Mouse (Mus musculus) right cerebral cortex, adult 18-20 months (tissue): Measurements from ENCODE around the gene Tead4.
"Not testable (repeated sequence)": the region's sequence is repeated elsewhere in the genome, so short reads cannot be mapped to it uniquely, and the experiment has no call there.

Experiments used
- DNase-seq: peaks from one replicate; pipeline ENCODE4 v3.0.0; 2022; ENCODE audit warnings: mixed read lengths

Tead4 gene

GRCm38 (mm10) chr6:128300134-128301001 is at the start of gene Tead4:
Gene Tead4, minus strand, starts transcription at chr6:128300823.
- DNase-seq, result peak; percentile 27

DNA sequence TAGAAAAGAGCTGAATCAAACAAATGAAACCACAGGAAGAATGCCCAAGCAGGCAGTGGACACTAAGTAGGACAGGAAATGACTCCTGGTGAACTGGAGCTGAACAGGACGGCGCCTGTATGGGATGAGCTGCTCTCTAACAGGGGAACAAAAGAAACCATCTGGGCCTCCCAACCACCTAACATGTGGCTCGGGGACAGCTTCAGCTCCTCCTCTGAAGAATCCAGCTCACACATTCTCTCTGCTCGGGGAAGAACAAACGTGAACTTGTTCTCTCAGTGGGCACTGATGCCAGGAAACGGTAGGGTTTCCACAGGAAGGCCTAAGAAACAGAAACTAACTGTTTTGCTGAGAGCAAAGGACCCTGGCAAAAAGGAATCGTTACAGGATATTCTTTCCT is 49.1 kb upstream of the Tead4 start:
- DNase-seq, result no peak

DNA sequence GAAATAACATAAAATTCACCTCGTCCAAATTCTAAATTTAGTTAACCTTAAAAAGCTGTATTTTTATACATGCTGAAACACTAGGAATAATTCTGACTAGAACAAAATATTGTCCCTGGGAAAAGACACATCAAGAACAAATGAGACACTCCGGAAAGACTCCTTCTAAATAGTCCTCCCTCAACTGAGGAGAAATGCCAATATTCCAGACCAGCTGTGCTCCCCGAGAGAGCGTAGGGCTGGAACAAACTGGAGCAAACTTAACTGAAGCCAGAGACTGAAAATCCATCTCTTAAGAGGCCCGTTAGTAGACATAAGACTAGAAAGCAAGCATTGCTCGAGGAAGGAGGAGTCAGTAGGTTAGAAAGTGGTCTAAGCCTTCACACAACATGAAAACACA is 46.2 kb upstream of the Tead4 start:
- DNase-seq, result no peak

- DNase-seq, result no peak
Measured at GRCm38 (mm10) chr6:128345623-128346022, 45.0 kb upstream of the Tead4 start.

GRCm38 (mm10) chr6:128341956-128342723 is 41.5 kb upstream of the Tead4 start:
- no peak for DNase-seq

DNA sequence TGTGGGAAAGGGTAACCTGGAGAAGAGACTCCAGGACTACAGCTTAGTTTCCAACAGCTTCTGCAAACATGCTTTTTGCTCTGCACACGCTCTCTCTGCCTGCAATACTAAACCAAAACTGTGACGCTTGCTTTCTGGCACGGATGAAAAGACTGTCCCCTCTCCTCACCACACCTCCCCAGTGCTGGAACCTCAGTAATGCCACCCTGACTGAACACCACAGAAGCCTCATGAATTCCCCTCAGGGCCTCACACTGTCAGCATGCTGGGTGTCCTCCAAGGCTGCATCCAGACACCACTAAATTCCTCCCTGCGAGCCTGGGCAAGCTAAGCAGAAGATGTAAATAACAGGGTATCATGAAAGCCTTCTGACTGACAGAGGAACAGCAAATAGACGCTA is 38.3 kb upstream of the Tead4 start:
- no peak for DNase-seq

DNA sequence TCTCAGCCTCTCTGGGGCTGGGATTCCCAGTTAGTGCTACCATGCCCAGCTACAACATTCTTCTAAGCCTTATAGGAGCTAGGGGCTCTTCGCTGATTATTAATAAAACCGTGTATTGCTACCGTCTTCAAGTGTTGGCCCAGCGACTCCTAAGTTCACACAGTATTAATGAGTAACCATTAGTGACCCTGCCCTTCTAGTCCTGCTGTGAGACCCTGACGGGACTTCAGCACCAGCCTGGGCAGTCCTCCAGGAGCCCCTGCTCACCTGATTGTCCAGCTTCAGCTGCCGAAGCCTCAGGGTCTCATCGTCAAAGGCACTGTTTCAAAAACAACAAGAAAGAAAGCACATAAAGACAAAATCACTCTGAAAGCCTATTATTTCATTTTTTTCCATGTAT is 36.8 kb upstream of the Tead4 start:
- no peak for DNase-seq

DNA sequence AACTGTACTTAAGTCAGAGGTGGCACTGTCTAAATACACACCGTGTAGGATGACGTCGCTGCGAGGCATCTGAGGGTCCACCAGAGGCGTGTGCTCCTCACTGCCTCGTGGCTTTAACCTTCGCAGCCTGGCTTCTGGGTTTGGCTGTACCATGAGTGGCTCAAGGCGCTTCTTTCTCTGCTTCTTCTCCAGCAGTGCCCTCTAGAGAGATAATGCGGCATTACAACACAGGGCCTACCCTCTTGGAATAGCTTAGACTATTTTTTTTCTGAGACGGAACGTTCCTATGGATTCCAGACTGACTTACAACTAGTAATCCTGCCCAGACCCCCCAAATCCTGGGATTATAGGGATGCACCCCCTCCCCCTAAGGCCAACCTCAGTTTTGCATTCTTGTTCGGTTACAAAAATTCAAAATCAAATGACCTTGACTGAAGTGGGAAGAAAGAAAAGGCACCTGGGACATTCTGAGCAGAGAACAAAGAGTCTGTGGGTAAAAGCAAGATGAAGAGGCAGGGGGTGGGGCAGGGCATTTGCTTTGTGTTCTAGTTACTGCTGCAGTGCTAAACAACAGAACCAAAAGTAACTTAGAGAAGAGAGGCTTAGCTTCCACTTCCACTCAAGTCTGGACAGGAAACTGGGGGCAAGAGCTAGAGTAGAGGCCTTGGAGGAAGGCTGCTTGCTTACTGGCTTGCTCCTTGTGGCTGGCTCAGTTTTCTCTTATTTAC is 33.9 kb upstream of the Tead4 start:
- peak; percentile 72 for DNase-seq

GRCm38 (mm10) chr6:128318317-128318716 is 17.7 kb upstream of the Tead4 start:
- peak; percentile 68 for DNase-seq

GRCm38 (mm10) chr6:128315597-128315996 is 15.0 kb upstream of the Tead4 start:
- no peak for DNase-seq

GRCm38 (mm10) chr6:128314796-128315195 is 14.2 kb upstream of the Tead4 start:
- no peak for DNase-seq

- DNase-seq, result no peak
Measured at GRCm38 (mm10) chr6:128308311-128308710, 7.7 kb upstream of the Tead4 start.

DNA sequence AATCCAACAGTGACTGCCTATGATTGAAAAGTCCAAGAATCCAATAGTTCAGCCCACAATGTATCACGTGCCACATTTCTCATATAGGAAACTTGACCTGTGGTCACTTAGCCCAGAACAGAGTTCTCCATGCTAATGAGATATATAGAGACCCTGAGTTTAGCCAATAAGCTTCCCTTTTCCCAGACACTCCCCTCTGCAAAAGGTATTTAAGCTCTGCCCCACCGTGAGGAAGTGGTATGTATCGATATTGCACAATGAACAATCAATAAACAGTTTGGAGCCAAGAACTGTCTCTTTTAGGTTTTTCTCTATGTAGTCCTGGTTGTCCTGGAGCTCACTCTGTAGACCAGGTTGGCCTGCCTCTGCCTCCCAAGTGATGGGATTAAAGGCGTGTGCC is 4.2 kb upstream of the Tead4 start:
- DNase-seq, result no peak

- not testable (repeated sequence) for DNase-seq
Measured at GRCm38 (mm10) chr6:128302640-128303039, 2.0 kb upstream of the Tead4 start.

DNA sequence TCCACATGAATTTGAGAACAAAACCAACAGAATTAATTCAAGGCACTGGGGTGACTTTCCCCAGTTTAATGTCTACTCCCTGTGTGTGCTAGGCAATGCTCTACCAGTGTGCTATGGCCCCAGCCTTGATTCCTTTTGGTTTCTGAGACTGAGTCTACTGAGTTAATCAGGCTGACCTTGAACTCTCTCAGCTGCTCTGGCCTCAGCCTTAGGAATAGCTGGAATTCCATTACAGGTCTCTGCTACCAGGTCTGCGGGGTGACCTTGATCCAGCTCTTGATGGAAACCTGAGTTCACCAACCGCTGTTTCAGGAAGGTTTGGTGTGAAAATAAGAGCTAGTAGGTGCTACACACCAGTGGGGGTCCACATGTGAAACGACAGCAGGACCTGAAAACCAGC is 1.3 kb upstream of the Tead4 start:
- no peak for DNase-seq

GRCm38 (mm10) chr6:128301458-128301857 is 835 bp upstream of the Tead4 start:
- DNase-seq, result no peak

- DNase-seq, result peak; percentile 25
Measured at GRCm38 (mm10) chr6:128299292-128300133, 1.1 kb downstream of the Tead4 start.

GRCm38 (mm10) chr6:128298246-128298645 is 2.4 kb downstream of the Tead4 start:
- no peak for DNase-seq

- no peak for DNase-seq
Measured at GRCm38 (mm10) chr6:128296750-128297393, 3.8 kb downstream of the Tead4 start.

GRCm38 (mm10) chr6:128295876-128296749 is 4.5 kb downstream of the Tead4 start:
- DNase-seq, result no peak

- no peak for DNase-seq
Measured at GRCm38 (mm10) chr6:128291284-128291683, 9.3 kb downstream of the Tead4 start.
